In the genomic region with DNA sequence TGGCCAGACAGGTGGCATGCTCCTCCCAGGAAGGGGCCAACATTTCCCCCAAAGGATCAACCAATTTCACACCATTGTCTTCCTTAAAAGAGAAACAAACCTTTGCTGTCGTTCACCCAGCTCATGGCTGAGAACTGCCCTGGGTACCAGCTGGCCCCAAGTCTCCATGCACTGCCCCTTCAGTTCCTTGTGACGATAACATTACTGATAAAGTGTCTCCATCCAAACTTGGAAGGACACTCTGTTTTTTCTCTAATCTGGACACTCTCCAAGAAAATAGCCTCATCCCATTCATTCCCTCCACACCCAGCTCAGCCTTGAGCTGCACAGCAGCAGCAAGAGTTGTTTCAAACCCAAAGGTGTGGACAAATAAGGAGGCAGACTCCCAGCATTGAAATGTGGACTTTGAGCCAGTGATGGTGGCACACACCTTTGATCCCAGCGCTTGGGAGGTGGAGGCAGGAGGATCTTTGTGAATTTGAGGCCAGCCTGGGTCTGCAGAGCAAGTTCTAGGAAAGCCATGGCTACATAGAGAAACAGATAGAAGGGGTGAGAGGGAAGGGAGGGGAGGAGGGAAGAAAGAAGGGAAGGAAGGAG, we compare ENCODE assay signal across 18 mouse cellular contexts. TPM values are rescaled to one million over a fixed set of nuclear protein-coding genes. Genes with fewer than 3 reads are reported as not detected.
DNase-seq lines count a peak whose midpoint lies in the region; ATAC-seq and TF ChIP-seq lines count a peak whose summit lies in the region.
"Had no signal": no experiment of that assay in that cellular context is flagged by ENCODE, and none has a peak within 500 bp of the region (broad histone marks: within the 10 kb centered on the region; RNA-seq: fewer than 3 reads in every experiment).

No protein-coding gene starts in this region.

- no peak for ATAC-seq in frontal cortex, adult (ENCODE audit: low TSS enrichment)
- ATAC-seq: forebrain, embryonic 14.5 days had no signal

- peaks cover 3% of the 10 kb centered on the region for H3K36me3 ChIP-seq in kidney, adult 2 months (ENCODE audit: control insufficient read depth, insufficient read depth, low read length)

- DNase-seq in kidney, adult 2 months: peak; percentile 80
- DNase-seq in kidney, postnatal 10 days: no peak
- DNase-seq in ovary, postnatal 36 days (ENCODE audit: low spot score): peak; percentile 9
- no peak for DNase-seq in ovary, postnatal 14 days (ENCODE audit: low spot score)
- DNase-seq in skeletal muscle tissue, adult 2 months (ENCODE audit: low read depth, low spot score): peak; percentile 43
- no peak for DNase-seq in layer of hippocampus, adult 9-10 months (ENCODE audit: low spot score)
- DNase-seq: adrenal gland, adult 8-10 months; gastrocnemius, postnatal 25 days; heart, postnatal 10 days; midbrain, embryonic 14.5 days; retina, postnatal 1 day; thymus, postnatal 36 days had no signal

- H3K27ac ChIP-seq in kidney, adult 2 months (ENCODE audit: insufficient read depth, low read depth, low read length): no peak overlapping the region
- H3K27ac ChIP-seq: heart, embryonic 10.5 days; limb, embryonic 13.5 days had no signal

- WGBS in kidney, adult 2 months: 50% methylated on average over 3 of the region's 3 CpGs

- no peak overlapping the region for H3K4me3 ChIP-seq in kidney, adult 2 months (ENCODE audit: insufficient read depth, low read depth, low read length)
- H3K4me3 ChIP-seq: heart, embryonic 10.5 days; myocyte had no signal

- no peaks in the 10 kb centered on the region for H3K27me3 ChIP-seq in kidney, adult 2 months (replicated peaks; ENCODE audit: control insufficient read depth, insufficient read depth, low read length)
- H3K27me3 ChIP-seq: limb, embryonic 13.5 days; megakaryocyte, embryonic 14.5 days had no signal

- no peak for TF ChIP-seq CTCF in kidney, adult 2 months (conservative IDR thresholded peaks at IDR 0.05; ENCODE audit: insufficient read depth, insufficient read length, low read depth, low read length)

- peaks cover 15% of the 10 kb centered on the region; the same call in 1 of the 2 replicates for H3K4me1 ChIP-seq in kidney, adult 2 months (ENCODE audit: control insufficient read depth, insufficient read depth, low read length)

- TF ChIP-seq POLR2A in kidney, adult 2 months (IDR thresholded peaks at IDR 0.05; ENCODE audit: low read depth, low read length): no peak

RNA-seq across cellular contexts. Expression of gene Pgm3, which starts 2.2 kb away (rescaled TPM):
- polyA plus RNA-seq in kidney, adult 2 months (2012; rRNA removed): 10.9 TPM in 2 replicates

RNA-seq across cellular contexts. Expression of gene Rwdd2a, which starts 2.4 kb away (rescaled TPM):
- 1.0 and 1.1 TPM in 2 replicates for polyA plus RNA-seq in kidney, adult 2 months (2012; rRNA removed)

Comparison
In these comparisons a context has a peak if more than half of its experiments do, and no peak if none do; other contexts are left out.
1. DNase-seq: peak in kidney, adult 2 months (single experiment), ovary, postnatal 36 days (single experiment) and skeletal muscle tissue, adult 2 months (single experiment); none in kidney, postnatal 10 days (single experiment), ovary, postnatal 14 days (single experiment) and layer of hippocampus, adult 9-10 months (single experiment).